Mouse (Mus musculus): Measurements from ENCODE around the gene Slc25a39. TPM values are rescaled to one million over a fixed set of nuclear protein-coding genes. Genes with fewer than 3 reads are reported as not detected.
"Not testable (repeated sequence)": the region's sequence is repeated elsewhere in the genome, so short reads cannot be mapped to it uniquely, and the experiment has no call there.

The Slc25a39 gene
- polyA plus RNA-seq, 1 experiment from 2014 or later, result 451 TPM

DNA sequence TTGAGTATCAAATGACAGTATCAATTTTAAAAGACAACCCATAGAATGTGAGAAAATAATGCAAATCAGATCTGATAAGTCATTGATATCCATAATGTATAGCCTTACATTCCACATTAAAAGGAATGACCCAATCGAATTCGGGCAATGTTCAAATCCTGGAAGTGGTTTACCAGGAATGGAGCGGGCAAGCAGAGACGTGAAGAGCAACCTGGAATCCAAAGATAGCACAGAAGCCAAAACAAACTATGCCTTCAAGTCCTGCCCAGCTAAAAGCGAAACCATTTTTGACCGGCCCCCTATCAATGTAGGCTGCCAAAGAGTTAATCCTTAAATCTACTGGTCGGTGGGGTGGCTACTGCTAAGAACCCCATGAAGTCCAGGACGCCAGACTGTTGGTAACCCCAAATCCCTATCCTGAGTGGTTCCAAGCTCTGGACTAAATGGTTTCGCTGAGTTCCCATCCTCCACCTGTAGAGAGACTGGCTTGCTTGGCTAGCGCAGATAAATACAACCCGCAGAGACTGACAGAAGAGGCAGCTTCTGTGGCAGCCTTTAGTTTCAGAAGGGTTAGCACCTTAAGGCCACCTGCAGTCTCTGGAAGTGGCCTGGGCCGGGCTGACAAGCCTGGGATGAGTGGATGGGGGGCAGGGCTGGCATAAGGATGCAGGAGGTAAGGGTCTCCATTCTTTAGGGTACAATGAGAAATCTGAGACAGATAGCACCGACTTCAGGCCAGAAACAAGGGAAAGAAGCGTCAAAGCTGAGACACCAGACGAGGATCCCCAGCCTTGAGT, 15.1 kb downstream of the Slc25a39 start:
- H3K27ac ChIP-seq (replicated peaks), result peak overlapping the region; percentile 33; the same call in 1 of the 2 replicates
- ATAC-seq (ENCODE audit: insufficient read depth), result peak; percentile 24; the same call in 1 of the 2 replicates
- peak overlapping the region; percentile 30; the same call in 1 of the 2 replicates for H3K9ac ChIP-seq
- no peaks in the 10 kb centered on the region for H3K36me3 ChIP-seq (replicated peaks)
- H3K9me3 ChIP-seq (replicated peaks), result no peaks in the 10 kb centered on the region
- H3K4me2 ChIP-seq, result peak overlapping the region; percentile 75
- peaks cover 87% of the 10 kb centered on the region for H3K27me3 ChIP-seq
- H3K4me1 ChIP-seq (replicated peaks), result peaks cover 39% of the 10 kb centered on the region
- WGBS (ENCODE audit: insufficient replicate concordance), result 15% methylated on average over 15 of the region's 15 CpGs
- H3K4me3 ChIP-seq (replicated peaks), result peak overlapping the region; percentile 48

- Histone ChIP-seq H3K27me3 (peaks cover 85% of the 10 kb centered on the region), H3K4me1 (replicated peaks) (peaks cover 51% of the 10 kb centered on the region)
- not testable (repeated sequence) for H3K9me3 ChIP-seq (replicated peaks); H3K27ac ChIP-seq (replicated peaks); ATAC-seq (ENCODE audit: insufficient read depth); H3K4me3 ChIP-seq (replicated peaks); H3K36me3 ChIP-seq (replicated peaks); H3K4me2 ChIP-seq; H3K9ac ChIP-seq
- 69% methylated on average over 4 of the region's 5 CpGs for WGBS (ENCODE audit: insufficient replicate concordance)
These were observed 18.3 kb downstream of the Slc25a39 start for GRCm38 (mm10) chr11:102389436-102389835.

DNA sequence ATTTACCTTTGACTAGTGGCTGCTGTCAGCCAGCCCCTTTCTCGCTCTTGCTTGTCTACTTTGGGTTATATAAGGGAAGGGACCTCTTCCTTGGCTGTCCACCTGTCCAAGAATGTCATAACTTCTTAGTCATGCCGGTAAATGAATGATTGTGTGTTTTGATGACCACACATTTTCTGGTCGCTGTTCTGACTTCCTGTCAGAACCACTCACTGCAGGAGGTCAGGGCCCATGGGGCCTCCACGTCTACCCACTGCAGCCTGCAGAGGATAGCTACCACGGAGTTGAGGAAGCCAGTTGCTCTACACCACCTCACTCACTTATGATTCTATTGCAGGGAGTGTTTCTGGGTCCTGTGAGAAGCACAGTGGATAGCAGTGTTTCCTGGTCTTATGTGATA, 21.6 kb downstream of the Slc25a39 start:
- peaks cover 63% of the 10 kb centered on the region for H3K27me3 ChIP-seq
- H3K4me2 ChIP-seq, result no peak overlapping the region
- no peak overlapping the region for H3K4me3 ChIP-seq (replicated peaks)
- no peaks in the 10 kb centered on the region for H3K9me3 ChIP-seq (replicated peaks)
- no peak overlapping the region for H3K9ac ChIP-seq
- no peak for ATAC-seq (ENCODE audit: insufficient read depth)
- H3K36me3 ChIP-seq (replicated peaks), result no peaks in the 10 kb centered on the region
- H3K4me1 ChIP-seq (replicated peaks), result peaks cover 59% of the 10 kb centered on the region
- WGBS (ENCODE audit: insufficient replicate concordance), result 21% methylated on average over 5 of the region's 5 CpGs
- H3K27ac ChIP-seq (replicated peaks), result no peak overlapping the region

- H3K36me3 ChIP-seq (replicated peaks), result no peaks in the 10 kb centered on the region
- 30% methylated on average over 4 of the region's 4 CpGs for WGBS (ENCODE audit: insufficient replicate concordance)
- H3K9ac ChIP-seq, result no peak overlapping the region
- peaks cover 54% of the 10 kb centered on the region for H3K27me3 ChIP-seq
- no peak overlapping the region for H3K4me2 ChIP-seq
- ATAC-seq (ENCODE audit: insufficient read depth), result no peak
- no peak overlapping the region for H3K27ac ChIP-seq (replicated peaks)
- H3K4me3 ChIP-seq (replicated peaks), result no peak overlapping the region
- H3K9me3 ChIP-seq (replicated peaks), result no peaks in the 10 kb centered on the region
- peaks cover 69% of the 10 kb centered on the region for H3K4me1 ChIP-seq (replicated peaks)
These were observed 22.7 kb downstream of the Slc25a39 start for GRCm38 (mm10) chr11:102385075-102385474.

- no peak for ATAC-seq (ENCODE audit: insufficient read depth)
- peaks cover 68% of the 10 kb centered on the region for H3K4me1 ChIP-seq (replicated peaks)
- H3K4me3 ChIP-seq (replicated peaks), result no peak overlapping the region
- H3K4me2 ChIP-seq, result no peak overlapping the region
- 0 out of 2 replicates have a peak overlapping the region, but pooled peaks have one; percentile 14 for H3K27ac ChIP-seq (replicated peaks)
- H3K9ac ChIP-seq, result peak overlapping the region; percentile 32
- WGBS (ENCODE audit: insufficient replicate concordance), result 60% methylated on average over 2 of the region's 2 CpGs
- H3K36me3 ChIP-seq (replicated peaks), result no peaks in the 10 kb centered on the region
- H3K9me3 ChIP-seq (replicated peaks), result no peaks in the 10 kb centered on the region
- H3K27me3 ChIP-seq, result peaks cover 50% of the 10 kb centered on the region
These were observed 23.3 kb downstream of the Slc25a39 start for GRCm38 (mm10) chr11:102384418-102384817.

GRCm38 (mm10) chr11:102383365-102384136, 24.2 kb downstream of the Slc25a39 start:
- Histone ChIP-seq H3K4me3 (replicated peaks) (no peak overlapping the region), H3K4me2 (peak overlapping the region; percentile 29), H3K36me3 (replicated peaks) (0 out of 2 replicates have a peak, but pooled peaks cover 5% of the 10 kb centered on the region), H3K9me3 (replicated peaks) (peaks cover 6% of the 10 kb centered on the region), H3K27ac (replicated peaks) (peak overlapping the region; percentile 14), H3K4me1 (replicated peaks) (peaks cover 75% of the 10 kb centered on the region), H3K27me3 (peaks cover 52% of the 10 kb centered on the region), H3K9ac (peak overlapping the region; percentile 32)
- WGBS (ENCODE audit: insufficient replicate concordance), result 47% methylated on average over 1 of the region's 1 CpGs
- ATAC-seq (ENCODE audit: insufficient read depth), result peak; percentile 56; the same call in 1 of the 2 replicates

DNA sequence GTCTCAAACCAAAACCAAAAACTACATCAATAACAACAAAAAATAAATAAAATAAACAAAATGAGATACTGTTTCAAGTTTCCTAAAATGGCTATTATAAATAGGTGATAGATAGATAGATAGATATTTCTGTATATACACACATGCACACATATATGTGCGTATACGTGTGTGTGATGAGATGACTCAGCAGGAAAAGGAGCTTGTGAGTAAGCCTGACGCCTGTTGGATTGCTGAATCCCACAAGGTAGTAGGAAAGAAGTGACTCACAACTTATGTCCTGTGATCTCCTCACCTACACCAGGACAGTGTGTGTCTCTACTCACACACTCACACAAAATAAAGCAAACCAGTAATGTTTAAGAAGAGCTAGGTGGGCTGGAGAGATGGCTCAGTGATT, 25.0 kb downstream of the Slc25a39 start:
- WGBS (ENCODE audit: insufficient replicate concordance), result 62% methylated on average over 3 of the region's 3 CpGs
- Histone ChIP-seq H3K9me3 (replicated peaks) (peaks cover 6% of the 10 kb centered on the region), H3K27me3 (peaks cover 47% of the 10 kb centered on the region), H3K4me1 (replicated peaks) (peaks cover 74% of the 10 kb centered on the region), H3K4me3 (replicated peaks) (no peak overlapping the region), H3K27ac (replicated peaks) (peak overlapping the region; percentile 72; the same call in 1 of the 2 replicates), H3K4me2 (no peak overlapping the region), H3K9ac (peak overlapping the region; percentile 32; the same call in 1 of the 2 replicates), H3K36me3 (replicated peaks) (0 out of 2 replicates have a peak, but pooled peaks cover 5% of the 10 kb centered on the region)
- no peak; the same call in 1 of the 2 replicates for ATAC-seq (ENCODE audit: insufficient read depth)

- Histone ChIP-seq H3K27me3 (peaks cover 35% of the 10 kb centered on the region), H3K4me2 (peak overlapping the region; percentile 31), H3K9me3 (replicated peaks) (peaks cover 6% of the 10 kb centered on the region), H3K36me3 (replicated peaks) (0 out of 2 replicates have a peak, but pooled peaks cover 5% of the 10 kb centered on the region), H3K4me1 (replicated peaks) (peaks cover 82% of the 10 kb centered on the region), H3K9ac (no peak overlapping the region), H3K27ac (replicated peaks) (peak overlapping the region; percentile 72), H3K4me3 (replicated peaks) (no peak overlapping the region)
- peak; percentile 27; the same call in 1 of the 2 replicates for ATAC-seq (ENCODE audit: insufficient read depth)
- WGBS (ENCODE audit: insufficient replicate concordance), result 51% methylated on average over 4 of the region's 4 CpGs
These were observed 26.2 kb downstream of the Slc25a39 start for GRCm38 (mm10) chr11:102381341-102382100.

- Histone ChIP-seq H3K4me2 (no peak overlapping the region), H3K36me3 (replicated peaks) (0 out of 2 replicates have a peak, but pooled peaks cover 5% of the 10 kb centered on the region), H3K9me3 (replicated peaks) (peaks cover 6% of the 10 kb centered on the region), H3K27ac (replicated peaks) (no peak overlapping the region), H3K27me3 (peaks cover 21% of the 10 kb centered on the region), H3K4me3 (replicated peaks) (no peak overlapping the region), H3K9ac (no peak overlapping the region), H3K4me1 (replicated peaks) (peaks cover 86% of the 10 kb centered on the region)
- 72% methylated on average over 5 of the region's 5 CpGs for WGBS (ENCODE audit: insufficient replicate concordance)
- ATAC-seq (ENCODE audit: insufficient read depth), result no peak
These were observed 27.7 kb downstream of the Slc25a39 start for GRCm38 (mm10) chr11:102380091-102380490.

DNA sequence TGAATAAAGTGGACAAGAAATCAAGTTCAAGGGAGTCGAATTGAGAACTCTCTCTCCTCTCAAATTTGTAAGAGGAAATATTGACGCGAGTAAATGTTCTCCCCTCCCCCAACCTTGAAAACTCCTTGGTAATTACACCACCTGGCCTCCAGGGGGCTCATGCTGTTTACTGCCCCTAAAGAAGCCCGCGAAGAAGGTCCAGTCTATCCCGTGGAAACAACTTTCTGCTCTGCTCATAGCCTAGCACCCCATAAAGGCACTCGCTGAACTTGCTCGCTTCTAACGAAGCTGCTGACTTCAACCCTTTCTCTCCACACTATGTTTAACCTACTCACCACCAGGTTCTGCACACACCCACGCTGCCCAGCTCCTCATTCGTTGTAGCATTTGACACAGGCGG, 30.6 kb downstream of the Slc25a39 start:
- 59% methylated on average over 12 of the region's 12 CpGs for WGBS (ENCODE audit: insufficient replicate concordance)

More for the DNA sequence above, 30.6 kb downstream of the Slc25a39 start:
- Histone ChIP-seq H3K27ac (replicated peaks) (peak overlapping the region; percentile 99), H3K27me3 (peaks cover 15% of the 10 kb centered on the region; the same call in 1 of the 2 replicates), H3K4me2 (peak overlapping the region; percentile 74), H3K9ac (peak overlapping the region; percentile 83), H3K4me1 (replicated peaks) (peaks cover 87% of the 10 kb centered on the region), H3K9me3 (replicated peaks) (peaks cover 6% of the 10 kb centered on the region), H3K36me3 (replicated peaks) (0 out of 2 replicates have a peak, but pooled peaks cover 5% of the 10 kb centered on the region), H3K4me3 (replicated peaks) (peak overlapping the region; percentile 55)
- ATAC-seq (ENCODE audit: insufficient read depth), result no peak
